Mouse (Mus musculus): ENCODE measurements around the gene Mdm1.
A peak's percentile ranks its signal among the peaks of the same experiment; 100 is the strongest.

Gene Mdm1

DNA sequence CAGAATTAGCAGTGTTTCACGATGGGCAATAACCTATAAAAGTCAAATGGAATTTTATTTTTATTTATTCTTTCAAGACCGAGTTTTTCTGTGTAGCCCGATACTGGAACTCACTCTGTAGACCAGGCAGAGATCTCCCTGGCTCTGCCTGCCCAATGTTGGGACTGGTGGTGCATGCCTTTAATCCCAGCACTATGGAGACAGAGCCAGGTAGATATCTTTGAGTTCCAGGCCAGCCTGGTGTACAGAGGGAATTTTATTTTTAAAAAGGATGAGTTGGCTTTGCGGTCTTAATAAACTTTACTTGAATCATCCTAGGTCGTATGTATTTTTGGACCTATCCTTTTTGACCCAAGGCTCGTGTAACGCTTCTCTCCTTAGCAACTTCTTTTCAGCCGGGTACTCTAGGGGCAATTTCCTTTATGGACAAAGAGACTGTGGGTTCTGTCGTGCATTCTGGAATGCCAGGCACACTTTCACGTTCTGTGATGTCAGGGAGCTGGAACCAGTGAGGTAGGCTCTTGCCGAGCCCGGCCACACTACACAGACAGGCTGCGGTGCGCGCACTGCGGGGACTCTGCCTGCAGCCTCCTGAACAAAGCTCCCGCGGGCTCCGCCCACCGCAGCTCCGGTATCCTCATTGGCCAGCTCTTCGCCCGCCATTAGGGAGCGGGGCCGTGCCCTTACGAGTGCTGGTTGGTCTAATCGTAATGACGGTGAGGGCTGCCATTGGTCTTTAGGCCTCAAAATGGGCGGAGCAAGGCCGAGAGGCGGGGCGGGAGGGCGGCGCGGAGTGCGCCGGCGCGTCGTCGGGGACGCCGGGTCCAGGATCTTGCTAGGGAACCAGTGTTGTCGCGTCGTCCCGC, at the start of gene Mdm1:
Gene Mdm1, plus strand, starts transcription at position 794 of the 866 bp plus-strand sequence.
- DNase-seq (ENCODE audit: low spot score), result peak; percentile 96

GRCm38 (mm10) chr10:118092745-118093144, 48.9 kb upstream of the Mdm1 start:
- no peak for DNase-seq (ENCODE audit: low spot score)

GRCm38 (mm10) chr10:118093728-118094127, 47.9 kb upstream of the Mdm1 start:
- no peak for DNase-seq (ENCODE audit: low spot score)

GRCm38 (mm10) chr10:118094853-118095252, 46.8 kb upstream of the Mdm1 start:
- no peak for DNase-seq (ENCODE audit: low spot score)

GRCm38 (mm10) chr10:118096223-118096622, 45.4 kb upstream of the Mdm1 start:
- no peak for DNase-seq (ENCODE audit: low spot score)

DNA sequence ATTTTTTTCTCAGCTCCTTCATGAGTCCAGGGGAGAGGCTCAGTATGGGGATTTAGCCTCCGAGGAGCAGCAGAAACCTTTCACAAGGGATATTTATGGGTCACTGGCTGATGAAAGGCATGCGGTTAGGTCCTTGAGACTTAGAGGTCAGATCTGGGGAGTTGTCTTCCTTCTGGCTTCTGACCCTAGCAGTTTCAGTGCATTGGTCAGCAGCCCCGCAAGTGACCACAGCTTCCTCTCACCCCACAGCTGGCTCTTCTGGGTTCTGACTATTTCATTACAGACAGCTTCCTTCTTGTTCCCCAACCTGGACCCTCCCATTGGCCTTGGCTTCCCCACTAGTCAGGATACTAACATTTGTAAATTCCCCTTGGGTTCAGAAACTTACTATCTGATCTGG, 43.7 kb upstream of the Mdm1 start:
- no peak for DNase-seq (ENCODE audit: low spot score)

GRCm38 (mm10) chr10:118100570-118100969, 41.0 kb upstream of the Mdm1 start:
- no peak for DNase-seq (ENCODE audit: low spot score)

- DNase-seq (ENCODE audit: low spot score), result no peak
Observed at GRCm38 (mm10) chr10:118101056-118101455, 40.6 kb upstream of the Mdm1 start.

DNA sequence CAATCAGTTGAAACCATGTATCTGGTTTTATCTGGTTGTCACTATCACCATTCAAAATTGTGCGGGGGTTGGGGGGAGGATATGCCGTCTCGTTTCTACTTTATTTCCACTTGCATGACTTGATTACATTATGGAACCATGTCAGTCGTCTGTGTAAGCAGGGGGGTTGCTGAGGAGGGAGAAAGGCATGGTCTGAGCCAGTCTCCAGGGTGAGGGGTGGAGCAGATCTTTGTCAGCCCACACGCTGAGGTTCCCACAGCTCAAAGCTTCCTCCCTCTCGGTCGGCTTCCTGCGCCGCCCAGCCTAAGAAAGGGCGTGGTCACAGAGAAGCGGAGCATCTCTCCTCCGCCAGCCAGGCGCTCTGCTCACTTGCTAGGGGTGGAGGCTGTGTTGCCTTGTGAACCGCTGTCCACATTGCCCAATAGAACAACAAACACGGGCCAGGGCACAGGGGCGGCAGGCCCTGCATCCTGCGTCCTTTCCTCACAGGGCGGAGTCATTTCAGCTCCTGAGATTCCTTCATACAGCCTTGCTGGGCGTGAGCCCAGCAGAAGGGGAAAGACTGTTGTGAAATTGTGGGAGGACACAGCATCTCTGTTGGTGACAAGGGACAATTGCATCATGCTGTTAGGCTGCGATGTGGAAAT, 38.5 kb upstream of the Mdm1 start:
- peak; percentile 38 for DNase-seq (ENCODE audit: low spot score)

DNA sequence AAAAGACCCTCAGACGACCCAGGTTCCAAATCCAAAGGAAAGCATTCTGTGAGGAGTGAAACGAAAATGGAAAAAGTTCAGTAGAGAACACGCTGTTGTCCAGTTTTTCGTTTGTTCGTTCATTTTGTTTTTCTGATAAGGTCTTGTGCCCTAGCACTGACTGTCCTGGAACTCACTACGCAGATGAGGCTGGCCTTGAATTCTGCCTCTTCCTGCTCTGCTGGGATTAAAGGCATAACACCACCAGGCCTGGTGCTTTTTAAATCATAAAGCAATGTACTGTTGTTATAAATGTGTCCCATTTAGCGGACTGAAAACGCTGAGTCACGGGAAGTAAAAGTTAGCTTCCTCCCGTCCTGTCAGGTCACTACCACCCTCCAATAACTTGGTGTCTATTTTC, 37.7 kb upstream of the Mdm1 start:
- DNase-seq (ENCODE audit: low spot score), result no peak

DNA sequence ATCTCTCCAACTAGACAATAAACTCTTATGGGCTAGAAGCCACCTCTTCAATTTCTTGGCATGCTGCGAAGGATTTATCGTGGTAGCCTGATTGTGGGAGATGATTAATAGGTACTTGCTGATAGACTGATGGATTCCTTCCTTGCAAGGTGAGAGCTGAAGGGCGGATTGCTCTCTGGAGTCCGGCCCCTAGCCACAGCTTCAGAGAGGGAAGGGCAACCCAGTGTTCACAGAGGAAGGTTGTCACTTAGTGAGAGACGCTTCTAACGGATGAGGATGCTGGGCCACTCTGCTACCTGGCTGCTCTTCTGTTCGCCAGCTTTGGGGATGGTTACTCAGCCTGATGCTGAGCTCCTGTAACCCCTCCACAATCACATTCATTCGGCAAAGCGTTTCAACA, 34.6 kb upstream of the Mdm1 start:
- DNase-seq (ENCODE audit: low spot score), result no peak

GRCm38 (mm10) chr10:118110006-118110920, 31.3 kb upstream of the Mdm1 start:
- no peak for DNase-seq (ENCODE audit: low spot score)

DNA sequence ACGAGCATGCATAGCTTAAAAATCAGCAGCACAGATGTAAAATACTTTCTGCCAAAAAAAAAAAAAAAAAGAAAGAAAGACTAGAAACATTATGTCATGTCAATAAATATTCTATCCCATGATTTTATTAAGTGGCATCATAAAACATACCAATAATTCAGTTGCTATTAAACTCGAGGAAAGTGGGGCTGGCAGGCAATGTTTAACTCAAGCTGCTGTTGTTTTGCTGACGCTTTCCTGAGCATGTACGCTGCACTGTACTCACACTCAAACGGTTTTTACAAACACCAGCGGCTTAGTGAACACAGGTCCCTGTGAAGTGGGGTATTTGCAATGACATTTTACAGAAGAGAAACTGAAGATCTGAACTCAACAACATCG, 30.7 kb upstream of the Mdm1 start:
- DNase-seq (ENCODE audit: low spot score), result no peak

DNA sequence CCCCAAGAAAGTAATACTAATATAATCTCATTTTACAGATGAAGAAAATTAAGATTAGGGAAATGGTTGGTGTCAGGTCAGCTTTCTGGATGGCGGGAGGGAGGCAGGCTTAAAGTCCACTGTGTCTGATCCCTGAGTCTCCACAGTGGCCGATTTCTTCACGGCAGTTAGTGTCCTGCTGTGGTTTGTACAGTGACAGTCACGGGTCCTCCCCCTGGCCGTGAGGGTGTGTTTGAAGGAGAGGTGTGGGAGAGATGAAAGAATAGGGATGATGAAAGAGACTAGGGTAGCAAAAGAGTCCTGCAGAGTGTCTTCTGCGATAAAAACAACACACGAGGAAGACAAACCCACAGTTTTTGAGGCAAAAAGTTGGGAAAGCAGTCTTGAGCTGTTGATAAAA, 30.0 kb upstream of the Mdm1 start:
- no peak for DNase-seq (ENCODE audit: low spot score)

GRCm38 (mm10) chr10:118112294-118112893, 29.2 kb upstream of the Mdm1 start:
- DNase-seq (ENCODE audit: low spot score), result no peak

GRCm38 (mm10) chr10:118113256-118113682, 28.3 kb upstream of the Mdm1 start:
- DNase-seq (ENCODE audit: low spot score), result no peak

DNA sequence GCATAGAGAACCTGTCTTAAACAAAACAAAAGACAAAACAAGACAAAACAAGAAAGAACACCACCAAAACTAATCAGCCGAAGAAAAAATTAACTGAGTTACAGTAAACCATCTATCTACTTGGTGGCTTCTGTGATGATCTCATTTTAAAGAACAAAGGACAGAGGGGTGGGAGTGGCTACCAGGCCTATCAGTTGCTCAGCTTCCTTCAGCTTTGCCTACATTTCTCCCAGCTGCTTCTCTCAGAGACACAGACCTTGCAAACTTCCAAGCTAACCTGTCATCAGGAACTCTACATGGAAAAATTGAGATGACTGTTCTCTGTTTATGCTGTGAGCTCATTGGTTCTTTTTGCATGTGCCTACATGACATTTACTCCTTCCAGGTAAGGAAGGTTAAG, 27.3 kb upstream of the Mdm1 start:
- no peak for DNase-seq (ENCODE audit: low spot score)

- DNase-seq (ENCODE audit: low spot score), result no peak
Observed at GRCm38 (mm10) chr10:118116456-118116855, 25.2 kb upstream of the Mdm1 start.

DNA sequence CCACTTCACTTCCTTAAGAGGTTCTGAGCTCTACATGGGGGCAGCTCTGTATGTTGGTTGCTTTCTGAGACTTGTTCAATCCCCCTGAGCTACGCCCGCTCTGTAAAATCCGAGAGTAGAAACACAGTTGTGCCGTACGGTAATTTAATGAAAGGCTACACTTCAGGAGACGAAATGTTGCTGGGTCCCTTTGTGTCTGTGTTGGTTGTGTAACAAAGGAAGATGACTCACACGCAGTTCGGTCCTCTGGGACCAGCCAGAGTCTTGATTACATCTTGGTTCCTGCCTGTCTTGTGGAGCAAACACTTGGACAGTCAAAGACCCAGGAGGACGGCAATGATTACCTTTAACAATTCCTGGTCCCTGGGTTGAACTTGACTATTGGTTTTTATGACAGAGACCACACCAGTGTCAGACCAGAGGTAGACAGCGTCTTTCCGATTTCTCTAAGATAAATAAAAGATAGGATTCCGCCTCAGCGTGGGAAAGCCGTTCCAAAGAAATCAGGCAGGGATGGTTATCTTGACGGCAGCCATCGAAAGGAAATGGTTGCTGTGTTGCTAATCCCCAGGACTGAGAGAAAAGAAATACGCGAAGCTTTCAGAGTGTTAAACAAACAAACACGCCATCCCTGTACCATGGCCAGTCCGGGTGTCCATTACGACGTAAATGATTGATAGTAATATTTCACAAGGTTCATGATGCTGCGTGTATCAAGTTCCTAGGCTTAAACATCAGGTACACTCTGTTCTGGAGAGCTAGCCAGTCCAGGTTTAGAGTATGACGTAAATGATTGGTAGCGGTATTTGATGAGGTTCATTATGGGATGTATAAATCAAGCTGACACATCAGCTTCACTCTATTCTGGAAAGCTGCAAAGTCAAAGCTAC, 20.3 kb upstream of the Mdm1 start:
- DNase-seq (ENCODE audit: low spot score), result no peak

- no peak for DNase-seq (ENCODE audit: low spot score)
Observed at GRCm38 (mm10) chr10:118121937-118122285, 19.7 kb upstream of the Mdm1 start.

Data from c-Kit-positive CD71-positive TER-119-positive erythroid progenitor cells, embryonic 14.5 days (primary cell).